Mouse (Mus musculus) cerebellum, adult (tissue): ENCODE measurements around the gene Gm20388.

Experiments used
- ATAC-seq: cut with Nextera tagmentation; 2 replicates; pipeline ENCODE4 v1.9.2; 2017; ENCODE audit warnings: mild to moderate bottlenecking, moderate library complexity, mixed read lengths; ENCODE audit not compliant: insufficient number of reproducible peaks, low FRiP score, low TSS enrichment

Gene Gm20388

GRCm38 (mm10) chr8:121072406-121073130, 1161.9 kb downstream of the Gm20388 start:
- no peak for ATAC-seq

- ATAC-seq: no peak
Observed at GRCm38 (mm10) chr8:121073174-121074107, 1162.8 kb downstream of the Gm20388 start.

- no peak for ATAC-seq
Observed at GRCm38 (mm10) chr8:121074108-121074847, 1163.6 kb downstream of the Gm20388 start.

- no peak for ATAC-seq
Observed at GRCm38 (mm10) chr8:121074848-121075145, 1164.2 kb downstream of the Gm20388 start.

GRCm38 (mm10) chr8:121075936-121076335, 1165.3 kb downstream of the Gm20388 start:
- no peak for ATAC-seq

GRCm38 (mm10) chr8:121076555-121076954, 1165.9 kb downstream of the Gm20388 start:
- ATAC-seq: no peak

- no peak for ATAC-seq
Observed at GRCm38 (mm10) chr8:121078721-121079120, 1168.1 kb downstream of the Gm20388 start.

GRCm38 (mm10) chr8:121079201-121079600, 1168.6 kb downstream of the Gm20388 start:
- ATAC-seq: no peak

GRCm38 (mm10) chr8:121079944-121080343, 1169.3 kb downstream of the Gm20388 start:
- no peak for ATAC-seq

GRCm38 (mm10) chr8:121080361-121081090, 1169.9 kb downstream of the Gm20388 start:
- ATAC-seq: no peak

GRCm38 (mm10) chr8:121081398-121081797, 1170.8 kb downstream of the Gm20388 start:
- ATAC-seq: no peak

- no peak for ATAC-seq
Observed at GRCm38 (mm10) chr8:121082218-121083092, 1171.8 kb downstream of the Gm20388 start.

- no peak for ATAC-seq
Observed at GRCm38 (mm10) chr8:121083093-121083935, 1172.7 kb downstream of the Gm20388 start.

GRCm38 (mm10) chr8:121083936-121084209, 1173.2 kb downstream of the Gm20388 start:
- no peak for ATAC-seq

- no peak for ATAC-seq
Observed at GRCm38 (mm10) chr8:121084210-121084951, 1173.7 kb downstream of the Gm20388 start, which contains the start of gene Foxf1. Gene Foxf1 (plus strand): TSS chr8:121084386.

- ATAC-seq: no peak
Observed at GRCm38 (mm10) chr8:121085011-121085410, 1174.4 kb downstream of the Gm20388 start.

- no peak for ATAC-seq
Observed at GRCm38 (mm10) chr8:121085561-121085960, 1174.9 kb downstream of the Gm20388 start.
